Mouse (Mus musculus) liver, embryonic 11.5 days (tissue): Measurements from ENCODE around the gene Mmrn1. TPM values are rescaled to one million over a fixed set of nuclear protein-coding genes. Genes with fewer than 3 reads are reported as not detected.
"Not testable (repeated sequence)": the region's sequence is repeated elsewhere in the genome, so short reads cannot be mapped to it uniquely, and the experiment has no call there.

ENCODE experiments used
- ATAC-seq: fragments of 200-750 bp; cut with Nextera tagmentation; replicated peaks from 2 replicates; pipeline ENCODE4 v1.8.0; 2017; ENCODE audit warnings: moderate number of reproducible peaks, mild to moderate bottlenecking, moderate TSS enrichment, moderate library complexity; ENCODE audit not compliant: low FRiP score
- DNase-seq: peaks from one replicate; pipeline ENCODE4 v3.0.0-alpha.2; 2017; ENCODE audit warnings: low spot score
- H3K27ac ChIP-seq: fragments of 300-500 bp; sonication (generic); 2 replicates; pipeline ENCODE4 v1.5.1; 2014; ENCODE audit warnings: mild to moderate bottlenecking, low read depth, low read length, control low read depth
- H3K27me3 ChIP-seq: fragments of 300-500 bp; sonication (generic); replicated peaks from 2 replicates; pipeline ENCODE4 v1.6.1; 2014; ENCODE audit warnings: low read length, mixed read lengths; ENCODE audit not compliant: control insufficient read depth, insufficient read depth
- H3K36me3 ChIP-seq: fragments of 300-500 bp; sonication (generic); 2 replicates; pipeline ENCODE4 v1.6.1; 2014; ENCODE audit warnings: mild to moderate bottlenecking, low read length, moderate library complexity, mixed read lengths; ENCODE audit not compliant: control insufficient read depth, insufficient read depth
- H3K4me1 ChIP-seq: fragments of 300-500 bp; sonication (generic); replicated peaks from 2 replicates; pipeline ENCODE4 v1.6.1; 2014; ENCODE audit warnings: low read length, mixed read lengths; ENCODE audit not compliant: control insufficient read depth, insufficient read depth
- H3K4me2 ChIP-seq: fragments of 300-500 bp; sonication (generic); 2 replicates; pipeline ENCODE4 v1.6.1; 2014; ENCODE audit warnings: mild to moderate bottlenecking, control low read depth, moderate library complexity
- H3K4me3 ChIP-seq: fragments of 300-500 bp; sonication (generic); 2 replicates; pipeline ENCODE4 v1.5.1; 2014; ENCODE audit warnings: low read depth, low read length, control low read depth
- H3K9ac ChIP-seq: fragments of 300-500 bp; sonication (generic); 2 replicates; pipeline ENCODE4 v1.6.1; 2014; ENCODE audit warnings: low read depth, low read length, control low read depth
- H3K9me3 ChIP-seq: fragments of 300-500 bp; sonication (generic); 2 replicates; pipeline ENCODE4 v1.6.1; 2016; ENCODE audit warnings: low read length, inconsistent platforms, mixed read lengths; ENCODE audit not compliant: control insufficient read depth
- WGBS: fragments of 180-500 bp; shearing (Covaris S2); extraction: QIAGEN DNeasy Blood & Tissue Kit; methylation state at CpG from one replicate; pipeline ENCODE4 v1.1.7; 2014; 5-methylcytosine and 5-hydroxymethylcytosine counted together
- polyA plus RNA-seq: library from polyadenylated mRNA; unstranded; fragments of >200 nt; fragmentation: Nextera tagmentation; extraction: Ambion mirVana; gene quantifications from 2 replicates; pipeline ENCODE4 v1.2.1, GENCODE M21; 2014

Gene Mmrn1
- polyA plus RNA-seq: 15.0 and 19.0 TPM in 2 replicates

DNA sequence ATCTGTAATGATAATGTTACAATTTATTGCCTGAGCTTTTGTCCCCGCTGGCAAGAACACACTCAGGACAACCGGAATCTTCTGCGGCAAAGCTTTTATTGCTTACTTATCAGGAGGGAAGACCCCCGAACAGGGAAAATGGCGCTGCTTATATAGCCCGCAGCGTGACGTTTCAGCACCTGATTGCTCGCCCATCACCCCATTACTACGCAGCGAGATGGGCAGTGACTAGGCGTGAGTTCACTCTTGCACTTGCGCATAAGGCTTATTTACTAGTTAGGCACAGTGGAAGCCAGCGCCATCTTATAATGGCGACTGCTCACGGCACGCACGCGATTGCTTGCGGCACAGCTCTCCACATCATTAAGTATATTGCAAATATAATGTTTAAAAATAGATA, at the start of gene Mmrn1:
Gene Mmrn1 (plus strand): TSS at position 301 of the 400 bp plus-strand sequence.
- H3K4me2 ChIP-seq, H3K36me3 ChIP-seq, H3K9me3 ChIP-seq, H3K27me3 ChIP-seq, H3K9ac ChIP-seq, H3K4me1 ChIP-seq, ATAC-seq, H3K27ac ChIP-seq, DNase-seq, H3K4me3 ChIP-seq: not testable (repeated sequence)
- WGBS: 93% methylated on average over 20 of the region's 20 CpGs

DNA sequence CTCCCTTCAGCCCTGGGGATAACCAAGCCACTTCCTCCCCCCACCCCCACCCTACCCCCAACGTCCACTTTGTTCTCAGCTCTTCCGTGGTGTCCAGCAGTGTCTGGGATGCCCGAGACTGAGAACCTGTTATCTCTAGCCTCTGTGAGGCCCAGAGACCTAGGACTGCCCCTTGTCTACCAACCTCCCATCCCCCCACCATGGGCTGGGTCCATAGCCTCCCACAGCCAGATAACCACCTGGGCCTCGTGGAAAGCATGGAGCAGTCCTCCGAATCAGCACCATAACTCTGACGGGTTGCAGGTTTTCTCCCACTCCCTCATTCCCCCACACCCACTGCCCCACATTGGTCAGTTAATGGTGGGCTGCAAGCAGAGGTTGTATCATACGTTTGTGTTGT, 44.4 kb upstream of the Mmrn1 start:
- peak; percentile 49; the same call in 1 of the 2 replicates for ATAC-seq
- 64% methylated on average over 7 of the region's 7 CpGs for WGBS
- Histone ChIP-seq H3K27me3 (no peaks in the 10 kb centered on the region), H3K4me2 (no peak overlapping the region), H3K27ac (no peak overlapping the region), H3K9me3 (no peaks in the 10 kb centered on the region), H3K9ac (no peak overlapping the region), H3K4me3 (no peak overlapping the region), H3K4me1 (no peaks in the 10 kb centered on the region), H3K36me3 (no peaks in the 10 kb centered on the region)
- DNase-seq: no peak

DNA sequence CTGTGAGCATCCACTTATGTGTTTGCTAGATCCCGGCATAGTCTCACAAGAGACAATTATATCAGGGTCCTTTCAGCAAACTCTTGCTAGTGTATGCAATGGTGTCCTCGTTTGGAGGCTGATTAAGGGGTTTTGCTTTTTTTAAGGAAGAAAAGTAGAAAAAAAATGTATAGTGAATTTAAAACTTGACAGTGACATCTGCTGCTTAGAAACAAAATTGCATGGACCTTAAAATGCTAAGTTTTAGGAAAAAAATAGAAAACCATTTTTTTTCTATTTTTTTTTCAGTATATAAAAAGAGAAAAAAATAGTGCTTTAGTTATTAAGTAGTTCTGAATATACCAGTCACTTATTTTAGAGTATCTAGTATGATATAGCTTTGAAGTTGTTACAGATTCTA, 43.2 kb upstream of the Mmrn1 start:
- no peak overlapping the region for H3K4me2 ChIP-seq
- DNase-seq: no peak
- no peaks in the 10 kb centered on the region for H3K27me3 ChIP-seq
- ATAC-seq: no peak
- H3K4me3 ChIP-seq: no peak overlapping the region
- H3K36me3 ChIP-seq: no peaks in the 10 kb centered on the region
- WGBS: 70% methylated on average over 2 of the region's 2 CpGs
- no peaks in the 10 kb centered on the region for H3K4me1 ChIP-seq
- H3K9me3 ChIP-seq: no peaks in the 10 kb centered on the region
- no peak overlapping the region for H3K9ac ChIP-seq
- H3K27ac ChIP-seq: no peak overlapping the region

DNA sequence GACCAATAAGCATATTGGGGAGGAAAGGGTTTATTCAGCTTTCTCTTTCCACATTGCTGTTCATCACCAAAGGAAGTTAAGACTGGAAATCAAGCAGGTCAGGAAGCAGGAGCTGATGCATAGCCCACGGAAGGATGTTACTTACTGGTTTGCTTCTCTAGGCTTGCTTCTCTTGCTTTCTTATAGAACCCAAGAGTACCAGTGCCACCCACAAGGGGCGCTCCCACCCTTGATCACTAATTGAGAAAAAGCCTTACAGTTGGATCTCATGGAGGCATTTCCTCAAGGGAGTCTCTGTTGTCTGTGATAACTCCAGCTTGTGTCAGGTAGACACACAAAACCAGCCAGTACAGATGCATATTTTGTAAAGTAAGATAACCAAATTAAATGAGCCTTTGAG, 17.5 kb upstream of the Mmrn1 start:
- H3K9ac ChIP-seq: no peak overlapping the region
- H3K9me3 ChIP-seq: no peaks in the 10 kb centered on the region
- no peak overlapping the region for H3K27ac ChIP-seq
- DNase-seq: no peak
- no peaks in the 10 kb centered on the region for H3K27me3 ChIP-seq
- H3K4me1 ChIP-seq: no peaks in the 10 kb centered on the region
- WGBS: 73% methylated on average over 2 of the region's 2 CpGs
- no peaks in the 10 kb centered on the region for H3K36me3 ChIP-seq
- no peak overlapping the region for H3K4me2 ChIP-seq
- H3K4me3 ChIP-seq: no peak overlapping the region
- ATAC-seq: no peak

DNA sequence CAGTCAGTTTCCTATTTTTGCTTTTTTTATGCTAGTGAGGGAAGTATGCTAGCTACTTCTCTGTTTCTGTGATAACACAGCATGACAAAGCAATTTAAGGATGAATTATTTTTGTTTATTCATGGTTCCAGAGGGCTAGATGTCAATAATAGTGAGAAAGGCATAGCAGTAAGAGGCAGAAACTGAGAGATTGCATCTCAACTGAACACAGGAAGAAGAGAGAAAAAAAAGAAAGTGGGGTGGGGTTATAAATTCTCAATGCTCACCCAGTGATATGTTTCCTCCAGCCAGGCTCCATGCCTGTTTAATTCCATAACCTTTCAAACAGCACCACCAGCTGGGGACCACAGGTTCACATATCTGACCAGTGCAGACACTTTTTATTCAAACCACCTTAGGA, 6.6 kb downstream of the Mmrn1 start:
- Histone ChIP-seq H3K4me3 (no peak overlapping the region), H3K27ac (no peak overlapping the region), H3K4me2 (no peak overlapping the region), H3K36me3 (no peaks in the 10 kb centered on the region), H3K27me3 (no peaks in the 10 kb centered on the region), H3K9ac (no peak overlapping the region), H3K4me1 (peaks cover 3% of the 10 kb centered on the region), H3K9me3 (no peaks in the 10 kb centered on the region)
- DNase-seq (no peak), ATAC-seq (peak; percentile 69)

DNA sequence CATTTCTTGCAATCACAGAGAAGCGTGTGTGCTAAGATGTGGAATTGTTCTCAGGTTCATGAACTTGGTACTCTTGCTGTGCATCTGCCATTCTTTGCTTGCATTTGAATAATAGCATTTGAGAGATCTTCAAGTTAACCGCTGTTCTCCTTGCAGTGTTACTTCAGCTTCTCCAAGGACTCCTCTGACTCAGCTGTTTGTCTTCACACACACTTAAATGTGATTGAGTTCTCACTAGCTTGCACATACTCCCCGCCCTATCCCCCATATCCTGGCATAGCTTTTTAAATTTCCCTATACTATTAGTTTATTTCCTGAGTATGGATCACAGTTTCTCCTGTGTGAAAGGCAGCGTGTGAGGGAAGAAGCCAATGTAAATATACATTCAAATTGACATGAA, 10.1 kb downstream of the Mmrn1 start:
- peaks cover 3% of the 10 kb centered on the region for H3K4me1 ChIP-seq
- H3K9ac ChIP-seq: no peak overlapping the region
- no peaks in the 10 kb centered on the region for H3K9me3 ChIP-seq
- H3K27ac ChIP-seq: peak overlapping the region; percentile 48
- DNase-seq (no peak), ATAC-seq (peak; percentile 63)
- no peak overlapping the region; the same call in 1 of the 2 replicates for H3K4me2 ChIP-seq
- no peak overlapping the region for H3K4me3 ChIP-seq
- 52% methylated on average over 4 of the region's 4 CpGs for WGBS
- H3K36me3 ChIP-seq: no peaks in the 10 kb centered on the region
- H3K27me3 ChIP-seq: no peaks in the 10 kb centered on the region

DNA sequence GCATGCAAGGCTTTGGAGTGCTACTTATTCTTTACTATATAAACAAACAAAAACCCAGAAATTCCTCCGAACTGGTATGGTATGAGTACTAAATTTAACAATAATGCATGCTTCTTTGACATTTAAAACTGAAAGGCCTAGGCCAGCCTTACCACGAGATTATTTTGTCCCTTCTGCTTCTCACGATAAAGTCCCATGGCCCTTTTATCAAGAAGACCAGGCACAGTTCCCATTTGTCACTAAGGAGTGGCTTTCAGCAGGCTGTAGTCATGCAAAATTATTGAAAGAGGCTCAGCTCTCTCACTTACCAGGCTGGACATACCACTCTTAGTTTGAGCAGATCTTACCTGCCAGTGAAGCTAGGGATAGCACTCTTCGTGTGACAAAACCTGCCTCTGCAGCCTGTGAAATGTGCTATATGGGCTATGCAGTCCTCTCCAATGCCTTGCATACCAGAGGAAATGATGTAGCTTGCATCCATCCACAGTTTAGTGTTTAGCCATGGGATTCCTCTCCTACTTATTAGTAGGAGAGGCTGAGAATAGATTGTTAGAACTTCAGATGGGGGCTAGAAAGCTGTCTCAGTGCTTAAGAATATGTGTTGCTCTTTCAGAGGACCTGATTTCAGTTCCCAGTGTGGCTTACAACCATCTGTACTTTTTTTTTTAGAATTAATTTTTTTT, 10.8 kb downstream of the Mmrn1 start:
- Histone ChIP-seq H3K36me3 (no peaks in the 10 kb centered on the region), H3K4me1 (peaks cover 3% of the 10 kb centered on the region), H3K9ac (no peak overlapping the region), H3K4me2 (peak overlapping the region; percentile 57), H3K9me3 (no peaks in the 10 kb centered on the region), H3K27me3 (no peaks in the 10 kb centered on the region), H3K4me3 (no peak overlapping the region), H3K27ac (peak overlapping the region; percentile 91)
- ATAC-seq: peak; percentile 92
- peak; percentile 61 for DNase-seq
- WGBS: 30% methylated on average over 4 of the region's 4 CpGs

DNA sequence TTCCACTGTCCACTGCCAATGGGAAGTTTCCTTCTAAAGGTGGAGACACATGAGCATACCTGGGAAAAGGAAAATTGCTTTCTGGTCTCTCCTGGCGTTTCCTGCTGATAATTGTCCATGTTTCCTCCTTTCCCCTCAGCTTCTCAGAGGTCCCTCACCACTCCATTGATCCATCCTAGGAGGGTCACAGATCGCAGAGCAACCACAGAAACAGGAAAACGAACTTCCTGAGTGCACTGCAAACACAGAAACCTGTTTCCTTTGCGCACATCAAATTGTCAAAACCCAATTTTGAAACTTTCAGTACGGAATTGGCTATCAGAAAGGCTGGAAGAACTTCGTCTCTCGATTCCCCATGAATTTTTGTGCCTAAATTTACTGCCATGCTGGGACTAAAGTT, 19.4 kb downstream of the Mmrn1 start:
- peak overlapping the region; percentile 47 for H3K4me2 ChIP-seq
- no peak overlapping the region for H3K27ac ChIP-seq
- H3K36me3 ChIP-seq: no peaks in the 10 kb centered on the region
- no peaks in the 10 kb centered on the region for H3K27me3 ChIP-seq
- H3K9ac ChIP-seq: peak overlapping the region; percentile 26; the same call in 1 of the 2 replicates
- H3K9me3 ChIP-seq: no peaks in the 10 kb centered on the region
- ATAC-seq (no peak), DNase-seq (no peak)
- H3K4me1 ChIP-seq: no peaks in the 10 kb centered on the region; the same call in 1 of the 2 replicates
- WGBS: 37% methylated on average over 7 of the region's 7 CpGs
- peak overlapping the region; percentile 31; the same call in 1 of the 2 replicates for H3K4me3 ChIP-seq

DNA sequence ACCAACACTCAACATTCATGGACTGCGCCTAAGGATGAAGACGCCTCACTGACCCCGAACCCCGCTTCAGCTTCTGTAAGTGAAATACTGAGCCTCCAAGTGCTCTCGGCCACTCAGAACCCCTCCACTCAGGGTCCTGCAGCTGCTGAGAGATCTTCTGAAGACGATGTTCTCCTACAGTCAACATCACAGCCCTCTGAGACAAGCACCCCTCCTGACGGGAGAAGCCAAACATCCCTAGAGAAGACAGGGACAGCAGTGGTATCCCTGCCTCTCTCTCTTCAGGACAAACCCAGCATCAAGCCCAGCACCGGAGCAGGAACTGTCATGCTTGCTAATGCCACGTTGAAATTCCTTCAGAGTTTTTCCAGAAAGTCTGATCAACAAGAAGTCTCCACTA, 19.8 kb downstream of the Mmrn1 start:
- Histone ChIP-seq H3K4me3 (peak overlapping the region; percentile 31), H3K27me3 (no peaks in the 10 kb centered on the region), H3K27ac (no peak overlapping the region), H3K4me1 (no peaks in the 10 kb centered on the region; the same call in 1 of the 2 replicates), H3K36me3 (no peaks in the 10 kb centered on the region), H3K4me2 (peak overlapping the region; percentile 47), H3K9ac (peak overlapping the region; percentile 26; the same call in 1 of the 2 replicates), H3K9me3 (no peaks in the 10 kb centered on the region)
- DNase-seq (no peak), ATAC-seq (no peak)
- 38% methylated on average over 9 of the region's 9 CpGs for WGBS
